Mouse (Mus musculus) heart, embryonic 12.5 days (tissue): ENCODE data around the gene Ccdc63. TPM values are rescaled to one million over a fixed set of nuclear protein-coding genes. Genes with fewer than 3 reads are reported as not detected.
"Not testable (repeated sequence)": the region's sequence is repeated elsewhere in the genome, so short reads cannot be mapped to it uniquely, and the experiment has no call there.

Source experiments
- ATAC-seq: fragments of 200-750 bp; cut with Nextera tagmentation; 2 replicates; pipeline ENCODE4 v1.8.0; 2017; ENCODE audit warnings: moderate TSS enrichment, moderate library complexity; ENCODE audit not compliant: insufficient number of reproducible peaks, low FRiP score
- H3K27ac ChIP-seq: fragments of 300-500 bp; sonication (generic); 2 replicates; pipeline ENCODE4 v1.5.1; 2016; ENCODE audit warnings: mild to moderate bottlenecking, moderate library complexity; ENCODE audit not compliant: poor library complexity, severe bottlenecking
- H3K27me3 ChIP-seq: fragments of 300-500 bp; sonication (generic); replicated peaks from 2 replicates; pipeline ENCODE4 v1.6.1; 2016; ENCODE audit warnings: mild to moderate bottlenecking, moderate library complexity
- H3K36me3 ChIP-seq: fragments of 300-500 bp; sonication (generic); 2 replicates; pipeline ENCODE4 v1.6.1; 2016; ENCODE audit warnings: mild to moderate bottlenecking, moderate library complexity
- H3K4me1 ChIP-seq: fragments of 300-500 bp; sonication (generic); replicated peaks from 2 replicates; pipeline ENCODE4 v1.6.1; 2016; ENCODE audit warnings: mild to moderate bottlenecking
- H3K4me2 ChIP-seq: fragments of 300-500 bp; sonication (generic); 2 replicates; pipeline ENCODE4 v1.6.1; 2016; ENCODE audit warnings: mild to moderate bottlenecking, moderate library complexity
- H3K4me3 ChIP-seq: fragments of 300-500 bp; sonication (generic); 2 replicates; pipeline ENCODE4 v1.5.1; 2016; ENCODE audit warnings: mild to moderate bottlenecking
- H3K9ac ChIP-seq: fragments of 300-500 bp; sonication (generic); 2 replicates; pipeline ENCODE4 v1.6.1; 2016; ENCODE audit warnings: mild to moderate bottlenecking, moderate library complexity
- H3K9me3 ChIP-seq: fragments of 300-500 bp; sonication (generic); replicated peaks from 2 replicates; pipeline ENCODE4 v1.6.1; 2016; ENCODE audit warnings: mild to moderate bottlenecking, moderate library complexity
- WGBS: fragments of 180-500 bp; shearing (Covaris S2); methylation state at CpG from one replicate; pipeline ENCODE4 v1.1.7; 2016; 5-methylcytosine and 5-hydroxymethylcytosine counted together
- polyA plus RNA-seq: library from polyadenylated mRNA; unstranded; fragments of >200 nt; fragmentation: Nextera tagmentation; extraction: Ambion mirVana; gene quantifications from 2 replicates; pipeline ENCODE4 v1.2.1, GENCODE M21; 2016

The Ccdc63 gene
- polyA plus RNA-seq, 1 experiment from 2014 or later = 0.33 TPM

- no peak overlapping the region for H3K27ac ChIP-seq
- 53% methylated on average over 6 of the region's 6 CpGs for WGBS
- H3K27me3 ChIP-seq = no peaks in the 10 kb centered on the region
- H3K4me2 ChIP-seq = no peak overlapping the region
- H3K9me3 ChIP-seq = no peaks in the 10 kb centered on the region
- 0 out of 2 replicates have a peak overlapping the region, but pooled peaks have one; percentile 30 for H3K9ac ChIP-seq
- peaks cover 79% of the 10 kb centered on the region for H3K36me3 ChIP-seq
- H3K4me1 ChIP-seq = peaks cover 81% of the 10 kb centered on the region
- ATAC-seq = no peak
- H3K4me3 ChIP-seq = no peak overlapping the region
Observed at GRCm38 (mm10) chr5:122165233-122165915, 24.8 kb upstream of the Ccdc63 start.

GRCm38 (mm10) chr5:122164011-122164410 lies 23.4 kb upstream of the Ccdc63 start:
- Histone ChIP-seq H3K9ac (0 out of 2 replicates have a peak overlapping the region, but pooled peaks have one; percentile 28), H3K4me1 (peaks cover 92% of the 10 kb centered on the region), H3K9me3 (no peaks in the 10 kb centered on the region), H3K27ac (0 out of 2 replicates have a peak overlapping the region, but pooled peaks have one; percentile 21), H3K27me3 (no peaks in the 10 kb centered on the region), H3K4me2 (no peak overlapping the region), H3K4me3 (no peak overlapping the region), H3K36me3 (peaks cover 70% of the 10 kb centered on the region)
- no peak for ATAC-seq
- WGBS = 87% methylated on average over 3 of the region's 3 CpGs

DNA sequence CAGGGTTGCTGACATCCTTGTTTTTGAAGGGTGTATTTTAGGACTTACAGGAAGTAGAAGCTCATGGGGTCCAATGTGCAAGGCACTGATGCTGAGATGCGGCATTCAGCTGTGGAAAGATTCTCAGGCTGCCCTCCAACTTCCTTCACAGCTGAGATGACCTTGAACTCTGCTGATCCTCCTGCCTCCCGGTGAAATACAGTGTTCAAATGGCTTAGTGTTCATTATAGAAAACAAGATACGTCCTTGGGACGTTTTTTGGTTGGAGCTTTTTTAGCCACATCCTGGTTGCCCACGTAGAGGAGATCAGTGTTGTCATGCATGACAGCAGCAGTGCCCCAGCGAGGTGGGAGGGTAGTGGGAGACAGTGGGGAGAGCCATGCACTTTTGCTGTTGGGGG lies 22.6 kb upstream of the Ccdc63 start:
- no peak for ATAC-seq
- Histone ChIP-seq H3K27ac (no peak overlapping the region), H3K4me1 (peaks cover 88% of the 10 kb centered on the region), H3K27me3 (no peaks in the 10 kb centered on the region), H3K9me3 (no peaks in the 10 kb centered on the region), H3K4me2 (peak overlapping the region; percentile 14; the same call in 1 of the 2 replicates), H3K4me3 (no peak overlapping the region), H3K9ac (peak overlapping the region; percentile 34; the same call in 1 of the 2 replicates), H3K36me3 (peaks cover 62% of the 10 kb centered on the region)
- 53% methylated on average over 6 of the region's 6 CpGs for WGBS

GRCm38 (mm10) chr5:122158557-122159515 lies 18.2 kb upstream of the Ccdc63 start:
- H3K4me2 ChIP-seq = peak overlapping the region; percentile 84
- ATAC-seq = peak; percentile 15; the same call in 1 of the 2 replicates
- H3K27ac ChIP-seq = peak overlapping the region; percentile 87
- no peaks in the 10 kb centered on the region for H3K9me3 ChIP-seq
- 1% methylated on average over 41 of the region's 42 CpGs for WGBS
- peak overlapping the region; percentile 92 for H3K9ac ChIP-seq
- no peaks in the 10 kb centered on the region for H3K27me3 ChIP-seq
- peaks cover 59% of the 10 kb centered on the region for H3K4me1 ChIP-seq
- H3K36me3 ChIP-seq = peaks cover 26% of the 10 kb centered on the region
- H3K4me3 ChIP-seq = peak overlapping the region; percentile 86

- Histone ChIP-seq H3K4me2 (peak within 1 kb of the TSS; percentile 84), H3K27me3 (no peaks in the 10 kb centered on the region), H3K27ac (peak within 1 kb of the TSS; percentile 87), H3K9ac (peak within 1 kb of the TSS; percentile 92), H3K9me3 (no peaks in the 10 kb centered on the region), H3K36me3 (peaks cover 19% of the 10 kb centered on the region), H3K4me3 (peak within 1 kb of the TSS; percentile 86), H3K4me1 (peaks cover 49% of the 10 kb centered on the region)
- peak; percentile 95 for ATAC-seq
- WGBS = under 1% methylated on average over 48 of the region's 54 CpGs
Observed at GRCm38 (mm10) chr5:122157827-122158381, 17.3 kb upstream of the Ccdc63 start, which contains the start of gene Ppp1cc. Ppp1cc (plus strand) TSS chr5:122158278.

DNA sequence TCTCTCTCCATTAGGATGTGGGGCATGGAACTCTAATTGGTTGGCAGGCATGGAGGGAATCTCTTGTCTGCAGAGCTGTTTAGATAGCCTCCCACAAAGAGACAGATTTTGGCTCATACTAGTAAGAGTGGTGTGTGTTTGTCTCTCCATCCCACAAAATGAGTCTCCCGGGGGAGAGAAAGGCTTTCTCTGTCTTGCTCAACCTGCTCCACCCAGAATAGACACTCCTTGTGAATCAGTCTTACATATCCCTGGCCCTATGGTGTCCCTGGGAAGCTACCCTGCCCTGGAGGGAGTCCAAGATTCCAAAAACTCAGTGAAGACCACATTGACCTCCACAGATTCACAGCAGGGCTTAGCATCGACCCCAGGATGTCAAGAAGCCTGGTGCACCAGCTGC lies 15.9 kb upstream of the Ccdc63 start:
- H3K9ac ChIP-seq = no peak overlapping the region
- WGBS = 72% methylated on average over 2 of the region's 2 CpGs

GRCm38 (mm10) chr5:122155613-122156012 lies 15.0 kb upstream of the Ccdc63 start:
- H3K4me1 ChIP-seq = peaks cover 26% of the 10 kb centered on the region
- no peak overlapping the region for H3K9ac ChIP-seq
- H3K4me3 ChIP-seq = no peak overlapping the region
- no peak for ATAC-seq
- peaks cover 7% of the 10 kb centered on the region for H3K36me3 ChIP-seq
- H3K9me3 ChIP-seq = no peaks in the 10 kb centered on the region
- H3K27ac ChIP-seq = no peak overlapping the region
- H3K4me2 ChIP-seq = no peak overlapping the region
- H3K27me3 ChIP-seq = no peaks in the 10 kb centered on the region

More for the DNA sequence above, 15.9 kb upstream of the Ccdc63 start:
- Histone ChIP-seq H3K27me3 (no peaks in the 10 kb centered on the region), H3K27ac (no peak overlapping the region), H3K4me2 (no peak overlapping the region), H3K36me3 (peaks cover 15% of the 10 kb centered on the region), H3K4me1 (peaks cover 35% of the 10 kb centered on the region), H3K4me3 (no peak overlapping the region), H3K9me3 (no peaks in the 10 kb centered on the region)
- ATAC-seq = no peak

DNA sequence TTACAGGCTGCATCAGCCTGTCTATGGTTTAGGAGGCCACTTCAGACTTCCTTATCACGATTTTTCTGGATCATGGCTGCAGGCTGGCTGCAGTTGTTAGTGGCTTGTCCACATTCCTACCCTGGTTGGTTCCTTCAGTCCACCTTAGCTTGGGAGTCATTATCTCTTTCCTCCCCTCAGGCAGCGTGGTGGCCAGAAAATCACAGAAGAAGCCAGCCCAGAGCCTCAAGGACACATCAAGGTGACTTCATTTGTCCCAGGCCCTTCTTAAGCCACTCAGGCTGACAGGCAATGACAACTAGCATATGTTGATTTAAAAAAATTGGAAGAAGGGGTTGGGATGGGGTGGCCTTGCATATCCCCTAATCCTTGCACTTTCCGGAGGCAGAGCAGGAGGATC lies 14.2 kb upstream of the Ccdc63 start:
- H3K4me3 ChIP-seq = no peak overlapping the region
- H3K4me2 ChIP-seq = no peak overlapping the region
- H3K36me3 ChIP-seq = peaks cover 3% of the 10 kb centered on the region; the same call in 1 of the 2 replicates
- H3K27ac ChIP-seq = peak overlapping the region; percentile 15; the same call in 1 of the 2 replicates
- 39% methylated on average over 3 of the region's 3 CpGs for WGBS
- H3K9ac ChIP-seq = no peak overlapping the region
- H3K27me3 ChIP-seq = no peaks in the 10 kb centered on the region
- ATAC-seq = no peak
- H3K4me1 ChIP-seq = peaks cover 18% of the 10 kb centered on the region
- H3K9me3 ChIP-seq = no peaks in the 10 kb centered on the region

DNA sequence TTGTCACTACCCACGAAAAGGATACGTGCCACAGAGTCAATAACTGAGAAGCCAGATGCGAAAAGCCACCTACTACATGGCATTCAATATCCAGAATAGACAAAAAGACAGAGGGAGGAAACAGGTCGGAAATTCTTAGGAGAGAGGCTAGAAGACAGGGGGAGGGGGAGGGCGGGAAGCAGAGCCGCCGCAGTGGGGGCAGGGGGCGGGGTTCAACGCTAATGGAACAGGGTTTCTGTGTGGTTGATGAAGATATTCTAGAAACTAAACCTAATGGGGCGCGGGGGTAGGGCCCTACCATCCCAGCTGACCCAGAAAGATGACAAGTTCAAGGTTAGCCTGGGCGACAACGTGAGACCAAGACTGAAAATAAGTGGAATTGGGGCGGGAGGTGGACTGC lies 13.4 kb upstream of the Ccdc63 start:
- 24% methylated on average over 11 of the region's 14 CpGs for WGBS

GRCm38 (mm10) chr5:122152508-122152907 lies 11.9 kb upstream of the Ccdc63 start:
- not testable (repeated sequence) for H3K9ac ChIP-seq, H3K27me3 ChIP-seq, H3K27ac ChIP-seq, H3K36me3 ChIP-seq, H3K4me3 ChIP-seq, ATAC-seq, H3K9me3 ChIP-seq, H3K4me2 ChIP-seq
- peaks cover 13% of the 10 kb centered on the region for H3K4me1 ChIP-seq
- 83% methylated on average over 5 of the region's 5 CpGs for WGBS

More for the DNA sequence above, 13.4 kb upstream of the Ccdc63 start:
- no peaks in the 10 kb centered on the region for H3K27me3 ChIP-seq
- no peak overlapping the region for H3K27ac ChIP-seq
- H3K9me3 ChIP-seq = no peaks in the 10 kb centered on the region
- no peak overlapping the region for H3K4me3 ChIP-seq
- no peaks in the 10 kb centered on the region for H3K36me3 ChIP-seq
- no peak for ATAC-seq
- peak overlapping the region; percentile 25 for H3K4me2 ChIP-seq
- no peak overlapping the region for H3K9ac ChIP-seq
- H3K4me1 ChIP-seq = peaks cover 13% of the 10 kb centered on the region

GRCm38 (mm10) chr5:122149259-122149658 lies 8.6 kb upstream of the Ccdc63 start:
- 53% methylated on average over 4 of the region's 4 CpGs for WGBS
- H3K4me2 ChIP-seq = no peak overlapping the region
- H3K36me3 ChIP-seq = no peaks in the 10 kb centered on the region
- peaks cover 12% of the 10 kb centered on the region; the same call in 1 of the 2 replicates for H3K4me1 ChIP-seq
- H3K27me3 ChIP-seq = no peaks in the 10 kb centered on the region
- no peak overlapping the region for H3K9ac ChIP-seq
- H3K9me3 ChIP-seq = no peaks in the 10 kb centered on the region; the same call in 1 of the 2 replicates
- H3K4me3 ChIP-seq = no peak overlapping the region
- ATAC-seq = no peak
- no peak overlapping the region for H3K27ac ChIP-seq
